Mouse (Mus musculus): ENCODE data around the gene Cmc2.

GRCm38 (mm10) chr8:116946851-116947250 lies 25.6 kb upstream of the Cmc2 start:
- TF ChIP-seq CTCF (IDR thresholded peaks at IDR 0.05; ENCODE audit: low read depth, low read length) (no peak), POLR2A (IDR thresholded peaks at IDR 0.05; ENCODE audit: extremely low read depth, insufficient read depth, low read length) (no peak)
